ENCODE assay signal across 23 mouse cellular contexts in the genomic region with DNA sequence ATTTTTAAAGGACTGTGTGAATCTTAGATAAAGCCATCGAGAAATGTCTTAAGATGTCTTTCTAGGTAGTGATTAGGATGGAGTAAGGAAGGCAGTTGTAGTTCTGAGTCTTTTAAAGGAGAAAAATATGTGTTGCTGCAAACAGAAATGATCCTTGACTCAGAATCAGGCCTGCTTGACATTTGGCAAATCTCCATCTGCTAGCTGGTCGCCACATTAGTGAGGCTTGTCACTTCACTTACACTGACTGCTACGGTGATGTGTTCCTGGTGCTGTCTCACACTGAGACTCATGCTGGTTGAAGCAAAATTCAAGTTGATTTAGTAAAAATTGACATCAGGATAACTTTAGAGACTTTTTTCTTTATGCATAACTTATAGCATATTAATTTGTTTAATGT. TPM values are rescaled to one million over a fixed set of nuclear protein-coding genes. Genes with fewer than 3 reads are reported as not detected.
DNase-seq lines count a peak whose midpoint lies in the region; ATAC-seq lines count a peak whose summit lies in the region.
"Had no signal": no experiment of that assay in that cellular context is flagged by ENCODE, and none has a peak within 500 bp of the region (broad histone marks: within the 10 kb centered on the region; RNA-seq: fewer than 3 reads in every experiment).

No protein-coding gene starts in this region.

- no peak overlapping the region for H3K9ac ChIP-seq in liver, embryonic 12.5 days
- H3K9ac ChIP-seq: limb, embryonic 13.5 days; liver, embryonic 14.5 days; neural tube, embryonic 12.5 days had no signal

- H3K4me3 ChIP-seq in liver, embryonic 12.5 days = no peak overlapping the region
- H3K4me3 ChIP-seq: forebrain, embryonic 10.5 days; limb, embryonic 13.5 days; neural tube, embryonic 12.5 days had no signal

- H3K9me3 ChIP-seq in liver, embryonic 12.5 days (replicated peaks) = no peaks in the 10 kb centered on the region
- H3K9me3 ChIP-seq: forebrain, embryonic 10.5 days; limb, embryonic 13.5 days; neural tube, embryonic 12.5 days had no signal

- no peak for ATAC-seq in liver, embryonic 12.5 days
- ATAC-seq: CD4-positive, CD25-positive, alpha-beta regulatory T cell, adult 4 months; intestine, embryonic 16.5 days; Patski had no signal

- H3K27ac ChIP-seq in liver, embryonic 12.5 days = no peak overlapping the region
- H3K27ac ChIP-seq: forebrain, embryonic 10.5 days; limb, embryonic 13.5 days; liver, embryonic 14.5 days; neural tube, embryonic 12.5 days had no signal

- H3K4me1 ChIP-seq in liver, embryonic 12.5 days = no peaks in the 10 kb centered on the region
- H3K4me1 ChIP-seq: forebrain, embryonic 10.5 days had no signal

- 68% methylated on average over 3 of the region's 3 CpGs for WGBS in liver, embryonic 12.5 days (ENCODE audit: insufficient replicate concordance)

- peak; percentile 61 to 63 for DNase-seq in cerebellum, postnatal 10 days
- DNase-seq in cerebellum, adult 9-10 months = no peak
- DNase-seq in left cerebral cortex, postnatal 4 days = peak; percentile 34
- DNase-seq in left cerebral cortex, adult 9 months (ENCODE audit: low spot score in 2 of 2) = no peak
- peak; percentile 28 for DNase-seq in adipocyte (ENCODE audit: low spot score)
- DNase-seq in lung, postnatal 14 days = peak; percentile 35
- DNase-seq: adrenal gland, postnatal 14 days; cerebellum, adult 9-11 months; gastrocnemius, postnatal 36 days; kidney, adult 9 months; kidney, postnatal 14 days; layer of hippocampus, postnatal 36 days; right cerebral cortex, postnatal 25 days; spleen, adult 18-20 months had no signal

- H3K27me3 ChIP-seq in liver, embryonic 12.5 days (replicated peaks) = no peaks in the 10 kb centered on the region
- H3K27me3 ChIP-seq: limb, embryonic 13.5 days; neural tube, embryonic 12.5 days; Patski had no signal

- intact Hi-C loops in left cerebral cortex, postnatal 4 days (cut with DNase I) = no loop called here

- no peaks in the 10 kb centered on the region; the same call in 1 of the 2 replicates for H3K36me3 ChIP-seq in liver, embryonic 12.5 days

- no peak overlapping the region for H3K4me2 ChIP-seq in liver, embryonic 12.5 days
- H3K4me2 ChIP-seq: limb, embryonic 13.5 days; midbrain, embryonic 11.5 days; neural tube, embryonic 12.5 days had no signal

RNA-seq across cellular contexts. Expression of a gene that starts 32.0 kb away (rescaled TPM):
- total RNA-seq in left cerebral cortex, postnatal 4 days (2021) = 10 to 100 TPM; 82.0 to 94.6 TPM
- 12.4 and 12.8 TPM in 2 replicates for polyA plus RNA-seq in liver, embryonic 12.5 days (2016; fragmentation: Nextera tagmentation; extraction: Ambion mirVana)

Comparison
In these comparisons a context has a peak if more than half of its experiments do, and no peak if none do; other contexts are left out.
1. DNase-seq: peak in cerebellum, postnatal 10 days (2 of 2), left cerebral cortex, postnatal 4 days (single experiment), adipocyte (single experiment) and lung, postnatal 14 days (single experiment); none in cerebellum, adult 9-10 months (single experiment) and left cerebral cortex, adult 9 months (0 of 2).